Mouse (Mus musculus) liver, embryonic 11.5 days (tissue): ENCODE measurements around the gene Zfp949. TPM values are rescaled to one million over a fixed set of nuclear protein-coding genes. Genes with fewer than 3 reads are reported as not detected.
"Not testable (repeated sequence)": the region's sequence is repeated elsewhere in the genome, so short reads cannot be mapped to it uniquely, and the experiment has no call there.

Experiments
- ATAC-seq: fragments of 200-750 bp; cut with Nextera tagmentation; replicated peaks from 2 replicates; pipeline ENCODE4 v1.8.0; 2017; ENCODE audit warnings: moderate number of reproducible peaks, mild to moderate bottlenecking, moderate TSS enrichment, moderate library complexity; ENCODE audit not compliant: low FRiP score
- DNase-seq: peaks from one replicate; pipeline ENCODE4 v3.0.0-alpha.2; 2017; ENCODE audit warnings: low spot score
- H3K27ac ChIP-seq: fragments of 300-500 bp; sonication (generic); 2 replicates; pipeline ENCODE4 v1.5.1; 2014; ENCODE audit warnings: mild to moderate bottlenecking, low read depth, low read length, control low read depth
- H3K27me3 ChIP-seq: fragments of 300-500 bp; sonication (generic); replicated peaks from 2 replicates; pipeline ENCODE4 v1.6.1; 2014; ENCODE audit warnings: low read length, mixed read lengths; ENCODE audit not compliant: control insufficient read depth, insufficient read depth
- H3K36me3 ChIP-seq: fragments of 300-500 bp; sonication (generic); 2 replicates; pipeline ENCODE4 v1.6.1; 2014; ENCODE audit warnings: mild to moderate bottlenecking, low read length, moderate library complexity, mixed read lengths; ENCODE audit not compliant: control insufficient read depth, insufficient read depth
- H3K4me1 ChIP-seq: fragments of 300-500 bp; sonication (generic); replicated peaks from 2 replicates; pipeline ENCODE4 v1.6.1; 2014; ENCODE audit warnings: low read length, mixed read lengths; ENCODE audit not compliant: control insufficient read depth, insufficient read depth
- H3K4me2 ChIP-seq: fragments of 300-500 bp; sonication (generic); 2 replicates; pipeline ENCODE4 v1.6.1; 2014; ENCODE audit warnings: mild to moderate bottlenecking, control low read depth, moderate library complexity
- H3K4me3 ChIP-seq: fragments of 300-500 bp; sonication (generic); 2 replicates; pipeline ENCODE4 v1.5.1; 2014; ENCODE audit warnings: low read depth, low read length, control low read depth
- H3K9ac ChIP-seq: fragments of 300-500 bp; sonication (generic); 2 replicates; pipeline ENCODE4 v1.6.1; 2014; ENCODE audit warnings: low read depth, low read length, control low read depth
- H3K9me3 ChIP-seq: fragments of 300-500 bp; sonication (generic); 2 replicates; pipeline ENCODE4 v1.6.1; 2016; ENCODE audit warnings: low read length, inconsistent platforms, mixed read lengths; ENCODE audit not compliant: control insufficient read depth
- WGBS: fragments of 180-500 bp; shearing (Covaris S2); extraction: QIAGEN DNeasy Blood & Tissue Kit; methylation state at CpG from one replicate; pipeline ENCODE4 v1.1.7; 2014; 5-methylcytosine and 5-hydroxymethylcytosine counted together
- polyA plus RNA-seq: library from polyadenylated mRNA; unstranded; fragments of >200 nt; fragmentation: Nextera tagmentation; extraction: Ambion mirVana; gene quantifications from 2 replicates; pipeline ENCODE4 v1.2.1, GENCODE M21; 2014

Gene Zfp949
- polyA plus RNA-seq, 1 experiment from 2014 or later, result 6.0 TPM

DNA sequence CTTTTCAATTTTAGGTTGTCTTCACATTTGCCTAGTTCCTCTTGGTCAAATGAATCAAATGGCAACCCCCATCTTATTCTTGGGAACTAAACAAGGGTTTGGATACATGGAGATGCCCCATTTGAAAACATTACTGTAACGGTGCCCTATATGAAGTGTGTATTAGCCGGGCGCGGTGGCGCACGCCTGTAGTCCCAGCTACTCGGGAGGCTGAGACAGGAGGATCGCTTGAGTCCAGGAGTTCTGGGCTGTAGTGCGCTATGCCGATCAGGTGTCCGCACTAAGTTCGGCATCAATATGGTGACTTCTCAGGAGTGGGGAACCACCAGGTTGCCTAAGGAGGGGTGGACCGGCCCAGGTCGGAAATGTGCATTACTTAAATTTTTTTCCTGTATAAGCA lies 5.3 kb downstream of the Zfp949 start:
- ATAC-seq (no peak), DNase-seq (no peak)
- Histone ChIP-seq H3K9me3 (no peaks in the 10 kb centered on the region), H3K4me1 (peaks cover 9% of the 10 kb centered on the region), H3K4me2 (no peak overlapping the region), H3K36me3 (peaks cover 4% of the 10 kb centered on the region; the same call in 1 of the 2 replicates), H3K27ac (no peak overlapping the region), H3K27me3 (no peaks in the 10 kb centered on the region), H3K4me3 (no peak overlapping the region), H3K9ac (no peak overlapping the region)
- 97% methylated on average over 14 of the region's 14 CpGs for WGBS

DNA sequence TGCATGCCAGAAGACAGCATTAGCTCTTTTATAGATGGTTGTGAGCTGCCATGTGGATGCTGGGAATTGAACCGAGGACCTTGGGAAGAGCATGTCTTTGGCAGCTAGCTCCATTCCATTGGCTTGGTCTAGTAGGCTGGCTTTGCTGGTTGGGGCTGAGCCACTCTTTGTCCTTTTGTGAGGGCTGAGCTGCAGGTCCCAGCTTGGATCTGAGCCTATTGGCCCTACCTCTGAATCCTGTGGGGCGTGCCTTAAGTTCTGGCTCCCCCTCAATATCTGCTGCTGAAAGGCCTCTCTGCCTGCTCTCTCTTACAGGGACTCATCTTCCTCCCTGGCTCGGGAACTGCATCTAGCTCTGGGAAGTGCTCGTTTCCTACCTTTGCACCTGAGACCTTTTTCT lies 10.3 kb downstream of the Zfp949 start:
- Histone ChIP-seq H3K27me3 (no peaks in the 10 kb centered on the region), H3K4me3 (no peak overlapping the region), H3K4me1 (no peaks in the 10 kb centered on the region), H3K27ac (no peak overlapping the region), H3K4me2 (no peak overlapping the region), H3K9ac (no peak overlapping the region), H3K9me3 (no peaks in the 10 kb centered on the region), H3K36me3 (peaks cover 9% of the 10 kb centered on the region; the same call in 1 of the 2 replicates)
- no peak for ATAC-seq
- DNase-seq, result no peak
- WGBS, result 88% methylated on average over 4 of the region's 4 CpGs

DNA sequence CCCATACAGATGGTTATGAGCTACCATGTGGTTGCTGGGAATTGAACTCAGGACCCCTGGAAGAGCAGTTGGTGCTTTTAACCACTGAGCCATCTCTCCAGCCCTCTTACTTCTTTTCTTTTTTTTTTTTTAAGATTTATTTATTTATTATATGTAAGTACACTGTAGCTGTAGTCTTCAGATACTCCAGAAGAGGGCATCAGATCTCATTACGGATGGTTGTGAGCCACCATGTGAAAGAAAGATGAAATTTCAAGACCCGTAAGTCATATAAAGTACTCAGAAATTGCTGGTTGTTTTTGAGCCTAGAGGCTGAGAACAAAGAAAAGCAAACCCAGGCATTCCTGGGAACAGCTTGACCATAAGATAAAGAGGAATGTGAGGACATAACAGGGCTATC lies 13.7 kb downstream of the Zfp949 start:
- H3K4me2 ChIP-seq, H3K4me3 ChIP-seq, ATAC-seq, H3K9me3 ChIP-seq, H3K4me1 ChIP-seq, H3K36me3 ChIP-seq, H3K27ac ChIP-seq, H3K27me3 ChIP-seq, DNase-seq, H3K9ac ChIP-seq: not testable (repeated sequence)
- WGBS, result 90% methylated on average over 2 of the region's 2 CpGs

DNA sequence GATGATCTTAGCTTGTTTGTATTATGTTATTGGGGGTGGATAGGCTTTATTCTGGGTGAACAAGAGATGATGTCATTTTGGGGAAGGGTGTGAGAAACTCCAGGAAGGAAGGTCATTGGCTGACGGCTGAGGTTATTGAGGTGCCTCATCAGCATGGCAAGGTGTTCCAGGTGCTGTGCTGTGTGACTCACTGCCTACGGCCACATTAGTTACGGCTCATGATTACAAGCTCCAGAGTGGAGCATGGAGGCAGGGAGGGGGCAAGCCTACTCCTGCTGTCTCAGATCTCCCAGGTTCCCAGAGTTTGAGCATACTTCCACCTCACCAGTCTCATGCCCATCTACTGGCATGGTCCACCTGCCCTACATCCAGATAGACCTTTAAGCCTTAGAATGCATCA lies 22.7 kb downstream of the Zfp949 start:
- not testable (repeated sequence) for H3K4me2 ChIP-seq, H3K9ac ChIP-seq, H3K27ac ChIP-seq, H3K4me1 ChIP-seq, ATAC-seq, DNase-seq, H3K27me3 ChIP-seq, H3K4me3 ChIP-seq
- Histone ChIP-seq H3K36me3 (peaks cover 32% of the 10 kb centered on the region), H3K9me3 (peaks cover 21% of the 10 kb centered on the region)
- WGBS, result 93% methylated on average over 3 of the region's 3 CpGs

DNA sequence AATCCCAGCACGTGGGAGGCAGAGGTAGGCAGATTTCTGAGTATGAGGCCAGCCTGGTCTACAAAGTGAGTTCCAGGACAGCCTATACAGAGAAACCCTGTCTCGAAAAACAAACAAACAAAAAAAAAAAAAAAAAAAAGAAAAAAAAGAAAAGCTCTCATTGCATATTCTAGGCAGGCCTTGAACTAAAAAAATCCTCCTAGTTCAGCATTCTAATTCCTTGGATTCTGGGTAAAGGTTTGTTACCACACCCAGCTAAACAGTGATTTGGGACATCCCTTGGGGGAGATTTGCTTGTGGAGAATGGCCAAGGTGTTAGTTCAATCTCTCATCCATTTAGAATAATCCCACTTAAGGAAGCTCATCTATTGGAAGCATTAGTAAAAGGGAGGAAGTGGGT lies 32.8 kb downstream of the Zfp949 start, which contains the start of gene Trim43a:
Gene Trim43a, plus strand, starts transcription at position 301 of the 400 bp plus-strand sequence.
- H3K27ac ChIP-seq, DNase-seq, H3K9ac ChIP-seq, H3K4me3 ChIP-seq, H3K27me3 ChIP-seq, H3K4me2 ChIP-seq, H3K9me3 ChIP-seq, ATAC-seq, H3K36me3 ChIP-seq, H3K4me1 ChIP-seq: not testable (repeated sequence)
- WGBS, result 75% methylated on average over 2 of the region's 2 CpGs

DNA sequence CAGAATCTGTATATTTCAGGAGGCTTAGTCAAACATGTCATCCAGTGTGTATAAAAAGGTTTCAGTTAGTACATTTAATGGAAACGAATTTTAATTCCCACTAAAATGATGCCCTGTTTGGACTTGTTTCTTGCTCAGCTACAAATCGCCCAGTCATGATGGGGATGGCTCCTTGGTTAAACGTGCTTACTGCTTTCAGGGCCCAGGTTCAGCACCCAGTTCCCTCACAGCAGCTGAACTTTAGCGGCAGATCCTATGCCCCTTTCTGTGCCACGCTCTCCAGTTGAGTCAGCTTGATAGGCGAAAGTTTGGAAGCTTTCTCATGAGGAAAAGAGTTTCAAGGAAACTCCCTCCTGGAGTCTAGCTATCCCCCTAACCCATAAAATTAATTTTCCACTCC lies 45.9 kb downstream of the Zfp949 start:
- not testable (repeated sequence) for H3K4me1 ChIP-seq, H3K27ac ChIP-seq, H3K4me2 ChIP-seq, H3K9me3 ChIP-seq, ATAC-seq, H3K36me3 ChIP-seq, H3K4me3 ChIP-seq, DNase-seq, H3K9ac ChIP-seq, H3K27me3 ChIP-seq
- 70% methylated on average over 6 of the region's 6 CpGs for WGBS

DNA sequence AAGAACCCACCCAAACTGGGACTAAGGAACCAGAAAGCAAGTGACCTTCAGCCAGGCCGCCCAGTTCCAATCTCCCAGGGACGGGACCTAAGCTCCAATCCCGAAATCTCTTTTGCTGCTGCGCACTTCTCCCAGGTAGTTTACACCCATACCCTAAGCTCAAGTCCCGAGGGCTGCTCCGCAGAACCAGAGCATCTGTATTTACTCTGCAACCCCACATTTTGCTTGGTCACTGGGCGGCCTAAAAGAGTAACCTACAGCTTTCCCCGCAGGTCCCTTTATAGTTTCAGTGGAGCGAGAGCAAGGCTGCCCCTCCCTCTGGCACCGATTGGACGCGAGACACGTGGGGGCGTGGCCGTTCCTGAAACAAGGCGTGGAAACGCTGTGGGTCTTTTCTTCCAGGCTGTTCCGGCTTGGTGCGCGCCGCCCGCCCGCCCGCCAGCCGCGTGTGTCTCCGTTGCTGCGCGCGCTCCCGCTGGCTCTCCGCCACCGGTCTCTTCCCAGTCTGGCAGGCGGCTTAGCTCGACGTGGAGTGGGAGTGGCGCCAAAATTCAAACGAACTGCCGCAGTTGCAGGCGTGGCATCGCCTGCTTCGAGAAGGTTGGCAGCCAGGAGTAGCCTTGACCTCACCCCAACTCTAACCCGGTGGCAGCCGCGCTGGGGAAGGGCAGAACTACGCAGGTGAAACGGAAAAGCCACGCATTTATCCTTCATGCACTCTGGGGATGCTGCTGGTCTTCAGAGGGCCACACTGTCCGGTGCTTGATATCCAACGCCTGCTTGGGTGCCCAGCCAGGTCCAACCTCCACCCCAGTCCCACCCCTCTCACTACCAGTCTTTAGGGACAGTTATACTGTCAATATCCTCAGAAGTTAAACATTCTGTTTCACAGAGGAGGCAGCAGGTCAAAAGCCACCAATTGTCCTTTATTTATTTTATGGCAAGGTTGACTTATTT lies 51.7 kb downstream of the Zfp949 start:
- peak; percentile 85 for DNase-seq
- not testable (repeated sequence) for H3K9me3 ChIP-seq, H3K4me1 ChIP-seq, H3K27ac ChIP-seq, H3K27me3 ChIP-seq, H3K36me3 ChIP-seq
- ATAC-seq, result peak; percentile 100
- Histone ChIP-seq H3K4me3 (peak overlapping the region; percentile 44), H3K4me2 (peak overlapping the region; percentile 65), H3K9ac (peak overlapping the region; percentile 52; the same call in 1 of the 2 replicates)
- WGBS, result 1% methylated on average over 45 of the region's 50 CpGs
